Mouse (Mus musculus) limb, embryonic 13.5 days (tissue): Measurements from ENCODE around the gene Arfgap3. TPM values are rescaled to one million over a fixed set of nuclear protein-coding genes. Genes with fewer than 3 reads are reported as not detected.
"Not testable (repeated sequence)": the region's sequence is repeated elsewhere in the genome, so short reads cannot be mapped to it uniquely, and the experiment has no call there.

ENCODE experiments used
- ATAC-seq: fragments of 200-750 bp; cut with Nextera tagmentation; 2 replicates; pipeline ENCODE4 v1.8.0; 2017; ENCODE audit warnings: low read depth, moderate number of reproducible peaks, moderate TSS enrichment; ENCODE audit not compliant: low FRiP score
- H3K27ac ChIP-seq: fragments of 300-500 bp; sonication (generic); 2 replicates; pipeline ENCODE4 v1.5.1; 2015; ENCODE audit warnings: inconsistent platforms, mild to moderate bottlenecking, moderate library complexity
- H3K27me3 ChIP-seq: fragments of 300-500 bp; sonication (generic); 2 replicates; pipeline ENCODE4 v1.6.1; 2015; ENCODE audit warnings: mild to moderate bottlenecking, inconsistent platforms
- H3K36me3 ChIP-seq: fragments of 300-500 bp; sonication (generic); 2 replicates; pipeline ENCODE4 v1.6.1; 2015; ENCODE audit warnings: inconsistent platforms, mild to moderate bottlenecking, moderate library complexity
- H3K4me1 ChIP-seq: fragments of 300-500 bp; sonication (generic); 2 replicates; pipeline ENCODE4 v1.6.1; 2015; ENCODE audit warnings: inconsistent platforms
- H3K4me2 ChIP-seq: fragments of 300-500 bp; sonication (generic); replicated peaks from 2 replicates; pipeline ENCODE4 v1.6.1; 2015; ENCODE audit warnings: inconsistent platforms, mild to moderate bottlenecking, moderate library complexity
- H3K4me3 ChIP-seq: fragments of 300-500 bp; sonication (generic); 2 replicates; pipeline ENCODE4 v1.5.1; 2015; ENCODE audit warnings: moderate library complexity, mild to moderate bottlenecking, inconsistent platforms
- H3K9ac ChIP-seq: fragments of 300-500 bp; sonication (generic); 2 replicates; pipeline ENCODE4 v1.6.1; 2015; ENCODE audit warnings: mild to moderate bottlenecking, inconsistent platforms
- H3K9me3 ChIP-seq: fragments of 300-500 bp; sonication (generic); 2 replicates; pipeline ENCODE4 v1.6.1; 2016; ENCODE audit warnings: inconsistent platforms
- WGBS: fragments of 180-500 bp; shearing (Covaris S2); methylation state at CpG from one replicate; pipeline ENCODE4 v1.1.7; 2015; 5-methylcytosine and 5-hydroxymethylcytosine counted together
- polyA plus RNA-seq: library from polyadenylated mRNA; unstranded; fragments of >200 nt; fragmentation: Nextera tagmentation; extraction: Ambion mirVana; gene quantifications from 2 replicates; pipeline ENCODE4 v1.2.1, GENCODE M21; 2015

Gene Arfgap3
- polyA plus RNA-seq, 1 experiment from 2014 or later, result 52.9 TPM

- H3K9me3 ChIP-seq, result peaks cover 8% of the 10 kb centered on the region; the same call in 1 of the 2 replicates
- no peak overlapping the region for H3K27ac ChIP-seq
- ATAC-seq, result no peak
- no peak overlapping the region for H3K4me2 ChIP-seq
- no peak overlapping the region for H3K9ac ChIP-seq
- peaks cover 26% of the 10 kb centered on the region for H3K4me1 ChIP-seq
- peaks cover 3% of the 10 kb centered on the region for H3K36me3 ChIP-seq
- 78% methylated on average over 2 of the region's 2 CpGs for WGBS
- no peak overlapping the region for H3K4me3 ChIP-seq
- no peaks in the 10 kb centered on the region for H3K27me3 ChIP-seq
Measured at GRCm38 (mm10) chr15:83290899-83291298, 59.1 kb downstream of the Arfgap3 start.

- H3K36me3 ChIP-seq, result no peaks in the 10 kb centered on the region
- H3K4me3 ChIP-seq, result no peak overlapping the region
- no peak overlapping the region for H3K27ac ChIP-seq
- H3K4me1 ChIP-seq, result no peaks in the 10 kb centered on the region
- ATAC-seq, result no peak
- H3K4me2 ChIP-seq, result no peak overlapping the region
- no peaks in the 10 kb centered on the region for H3K27me3 ChIP-seq
- WGBS, result 85% methylated on average over 8 of the region's 8 CpGs
- no peak overlapping the region for H3K9ac ChIP-seq
- peaks cover 8% of the 10 kb centered on the region; the same call in 1 of the 2 replicates for H3K9me3 ChIP-seq
Measured at GRCm38 (mm10) chr15:83284828-83285227, 65.2 kb downstream of the Arfgap3 start.

GRCm38 (mm10) chr15:83282397-83282796 lies 67.7 kb downstream of the Arfgap3 start:
- no peak overlapping the region for H3K4me3 ChIP-seq
- H3K36me3 ChIP-seq, result no peaks in the 10 kb centered on the region
- ATAC-seq, result no peak

GRCm38 (mm10) chr15:83281303-83281702 lies 68.7 kb downstream of the Arfgap3 start:
- Histone ChIP-seq H3K36me3 (no peaks in the 10 kb centered on the region), H3K4me1 (no peaks in the 10 kb centered on the region), H3K4me2 (no peak overlapping the region), H3K27ac (no peak overlapping the region), H3K4me3 (no peak overlapping the region), H3K9me3 (peaks cover 1% of the 10 kb centered on the region; the same call in 1 of the 2 replicates), H3K27me3 (no peaks in the 10 kb centered on the region), H3K9ac (no peak overlapping the region)
- WGBS, result 65% methylated on average over 11 of the region's 11 CpGs
- ATAC-seq, result no peak

More at GRCm38 (mm10) chr15:83282397-83282796, 67.7 kb downstream of the Arfgap3 start:
- Histone ChIP-seq H3K9ac (no peak overlapping the region), H3K4me2 (no peak overlapping the region), H3K9me3 (peaks cover 8% of the 10 kb centered on the region; the same call in 1 of the 2 replicates), H3K27me3 (no peaks in the 10 kb centered on the region), H3K27ac (no peak overlapping the region), H3K4me1 (no peaks in the 10 kb centered on the region)
- WGBS, result 70% methylated on average over 5 of the region's 5 CpGs

- no peaks in the 10 kb centered on the region for H3K36me3 ChIP-seq
- WGBS, result 84% methylated on average over 5 of the region's 5 CpGs
- no peak overlapping the region for H3K4me3 ChIP-seq
- H3K27ac ChIP-seq, result no peak overlapping the region
- ATAC-seq, result no peak
- no peaks in the 10 kb centered on the region for H3K27me3 ChIP-seq
- no peak overlapping the region for H3K9ac ChIP-seq
- H3K4me2 ChIP-seq, result no peak overlapping the region
- H3K4me1 ChIP-seq, result no peaks in the 10 kb centered on the region
- H3K9me3 ChIP-seq, result no peaks in the 10 kb centered on the region
Measured at GRCm38 (mm10) chr15:83278579-83278978, 71.5 kb downstream of the Arfgap3 start.

GRCm38 (mm10) chr15:83277451-83277850 lies 72.6 kb downstream of the Arfgap3 start:
- no peaks in the 10 kb centered on the region for H3K4me1 ChIP-seq
- H3K4me2 ChIP-seq, result no peak overlapping the region
- ATAC-seq, result no peak
- 81% methylated on average over 4 of the region's 4 CpGs for WGBS
- no peaks in the 10 kb centered on the region for H3K36me3 ChIP-seq
- H3K27me3 ChIP-seq, result no peaks in the 10 kb centered on the region
- no peak overlapping the region for H3K4me3 ChIP-seq
- no peak overlapping the region for H3K9ac ChIP-seq
- no peak overlapping the region for H3K27ac ChIP-seq
- H3K9me3 ChIP-seq, result no peaks in the 10 kb centered on the region

GRCm38 (mm10) chr15:83274237-83274636 lies 75.8 kb downstream of the Arfgap3 start:
- not testable (repeated sequence) for H3K27ac ChIP-seq, H3K9ac ChIP-seq, H3K27me3 ChIP-seq, H3K4me2 ChIP-seq, H3K4me1 ChIP-seq, H3K9me3 ChIP-seq, H3K36me3 ChIP-seq, ATAC-seq, H3K4me3 ChIP-seq

- no peaks in the 10 kb centered on the region for H3K27me3 ChIP-seq
- H3K4me3 ChIP-seq, result no peak overlapping the region
- H3K4me1 ChIP-seq, result no peaks in the 10 kb centered on the region
- H3K9me3 ChIP-seq, result no peaks in the 10 kb centered on the region
- no peak overlapping the region for H3K27ac ChIP-seq
- no peak overlapping the region for H3K4me2 ChIP-seq
- H3K9ac ChIP-seq, result no peak overlapping the region
- no peak for ATAC-seq
- WGBS, result 91% methylated on average over 2 of the region's 2 CpGs
- no peaks in the 10 kb centered on the region for H3K36me3 ChIP-seq
Measured at GRCm38 (mm10) chr15:83273017-83273416, 77.0 kb downstream of the Arfgap3 start.

GRCm38 (mm10) chr15:83271221-83271620 lies 78.8 kb downstream of the Arfgap3 start:
- H3K9me3 ChIP-seq, H3K27me3 ChIP-seq, H3K4me2 ChIP-seq, ATAC-seq, H3K9ac ChIP-seq, H3K4me3 ChIP-seq, H3K4me1 ChIP-seq, H3K36me3 ChIP-seq, H3K27ac ChIP-seq: not testable (repeated sequence)
- WGBS, result 24% methylated on average over 9 of the region's 9 CpGs

GRCm38 (mm10) chr15:83269985-83270384 lies 80.1 kb downstream of the Arfgap3 start:
- H3K4me3 ChIP-seq, H3K27me3 ChIP-seq, H3K9ac ChIP-seq, H3K4me2 ChIP-seq, H3K9me3 ChIP-seq, H3K36me3 ChIP-seq, H3K27ac ChIP-seq, H3K4me1 ChIP-seq, ATAC-seq: not testable (repeated sequence)
- 90% methylated on average over 6 of the region's 6 CpGs for WGBS

- not testable (repeated sequence) for H3K4me1 ChIP-seq, H3K9ac ChIP-seq, ATAC-seq, H3K9me3 ChIP-seq, H3K36me3 ChIP-seq, H3K27me3 ChIP-seq, H3K27ac ChIP-seq, H3K4me3 ChIP-seq, H3K4me2 ChIP-seq
- 51% methylated on average over 7 of the region's 7 CpGs for WGBS
Measured at GRCm38 (mm10) chr15:83268428-83268827, 81.6 kb downstream of the Arfgap3 start.

- Histone ChIP-seq H3K4me2 (no peak overlapping the region), H3K4me1 (0 out of 2 replicates have a peak, but pooled peaks cover 3% of the 10 kb centered on the region), H3K27me3 (no peaks in the 10 kb centered on the region), H3K36me3 (no peaks in the 10 kb centered on the region), H3K27ac (no peak overlapping the region), H3K9ac (no peak overlapping the region), H3K4me3 (no peak overlapping the region), H3K9me3 (no peaks in the 10 kb centered on the region)
- 10% methylated on average over 1 of the region's 1 CpGs for WGBS
- ATAC-seq, result no peak
Measured at GRCm38 (mm10) chr15:83265269-83265668, 84.8 kb downstream of the Arfgap3 start.

GRCm38 (mm10) chr15:83263405-83263804 lies 86.6 kb downstream of the Arfgap3 start:
- no peak for ATAC-seq
- 80% methylated on average over 5 of the region's 5 CpGs for WGBS
- no peak overlapping the region for H3K4me3 ChIP-seq
- 0 out of 2 replicates have a peak, but pooled peaks cover 3% of the 10 kb centered on the region for H3K4me1 ChIP-seq
- H3K9me3 ChIP-seq, result no peaks in the 10 kb centered on the region
- no peak overlapping the region for H3K27ac ChIP-seq
- H3K9ac ChIP-seq, result no peak overlapping the region
- no peak overlapping the region for H3K4me2 ChIP-seq
- no peaks in the 10 kb centered on the region for H3K36me3 ChIP-seq
- H3K27me3 ChIP-seq, result no peaks in the 10 kb centered on the region
